Mouse (Mus musculus) ovary, postnatal 14 days (tissue): ENCODE results near the gene Shox2.

Experiments
- DNase-seq: peaks from one replicate; pipeline ENCODE4 v3.0.0; 2022; ENCODE audit warnings: low spot score

The Shox2 gene

DNA sequence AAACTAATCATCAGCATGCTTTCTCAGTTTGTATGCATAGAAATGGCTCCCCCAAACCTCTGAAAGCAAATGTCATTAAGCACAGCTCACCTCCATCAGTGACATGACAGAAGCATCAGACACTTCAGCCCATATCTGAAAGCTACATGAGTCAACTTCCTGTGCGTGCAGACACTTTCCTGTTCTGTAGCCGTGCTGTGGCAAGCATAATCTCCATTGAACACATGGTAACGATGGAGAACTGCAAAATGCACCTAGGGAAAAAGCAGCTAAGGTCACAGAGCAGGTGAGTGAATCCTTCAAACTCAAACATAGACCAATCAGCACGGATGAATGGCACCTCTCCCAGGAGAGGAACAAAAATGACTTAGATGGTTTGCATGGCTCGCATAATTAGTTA lies 21.6 kb downstream of the Shox2 start:
- no peak for DNase-seq

DNA sequence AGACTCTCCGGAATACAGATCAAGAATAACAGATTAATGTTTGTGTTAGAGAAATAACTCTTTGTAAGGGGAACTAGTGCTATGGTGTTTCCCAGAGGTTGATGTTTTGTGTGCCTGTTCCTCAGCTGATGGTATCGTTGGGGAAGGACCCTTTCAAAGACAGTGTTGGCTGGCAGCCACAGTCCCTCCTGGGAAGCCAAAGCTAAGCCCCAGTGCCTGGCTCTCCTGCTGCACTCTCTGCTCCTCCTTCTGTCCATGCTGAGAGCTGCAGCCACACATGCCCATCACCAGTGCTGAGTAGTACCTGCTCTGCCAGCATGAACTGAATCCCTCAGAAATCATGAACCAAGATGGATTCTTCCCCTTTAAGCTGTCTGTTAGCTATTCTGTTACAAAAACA lies 26.4 kb downstream of the Shox2 start:
- no peak for DNase-seq

DNA sequence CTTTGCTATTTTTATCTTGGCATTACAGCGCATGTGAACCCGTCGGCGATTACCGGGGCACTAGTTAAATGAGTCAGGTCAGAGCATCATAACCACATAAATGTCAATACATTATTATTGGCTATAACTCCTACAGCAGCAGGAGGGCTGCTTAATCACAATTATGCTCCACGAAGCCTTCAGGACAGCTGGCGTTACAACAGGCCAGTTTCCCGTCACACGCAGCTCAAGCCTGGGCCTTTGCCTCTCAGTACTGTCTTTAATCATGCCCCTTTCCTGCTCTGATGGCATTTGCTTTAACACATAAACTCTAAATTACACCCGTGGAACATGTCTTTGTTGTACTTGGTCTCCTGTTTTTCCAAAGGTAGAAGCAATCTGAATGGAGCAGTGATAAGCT lies 41.9 kb downstream of the Shox2 start:
- no peak for DNase-seq

DNA sequence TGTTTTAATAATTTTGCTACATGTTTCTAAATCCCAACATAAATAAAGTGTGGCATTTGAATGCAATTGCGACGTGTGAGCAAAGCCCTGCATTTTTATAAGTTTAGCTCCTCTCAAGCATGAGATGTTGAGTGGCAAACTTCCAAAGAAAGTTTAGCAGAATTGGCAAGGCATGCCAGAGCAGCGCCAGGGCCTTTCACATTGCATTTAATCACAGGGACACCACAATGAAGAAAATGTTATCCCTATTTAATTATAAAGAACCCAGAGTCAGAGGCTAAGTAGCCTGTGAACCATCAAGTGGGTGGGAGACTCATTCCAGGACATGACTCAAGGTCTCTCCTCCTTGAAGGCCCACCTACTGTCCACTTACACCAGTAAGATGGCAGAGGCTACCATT lies 59.1 kb downstream of the Shox2 start:
- no peak for DNase-seq
